Mouse (Mus musculus): ENCODE results near the gene Dlgap1. TPM values are rescaled to one million over a fixed set of nuclear protein-coding genes. Genes with fewer than 3 reads are reported as not detected.

The Dlgap1 gene
- polyA plus RNA-seq, 1 experiment from 2014 or later, result 3.7 TPM

- H3K36me3 ChIP-seq (ENCODE audit: control insufficient read depth, insufficient read depth, low read length), result no peaks in the 10 kb centered on the region
- 89% methylated on average over 5 of the region's 5 CpGs for WGBS
- H3K9ac ChIP-seq (ENCODE audit: low read depth, low read length), result no peak overlapping the region
- DNase-seq (ENCODE audit: low spot score) (no peak), ATAC-seq (ENCODE audit: low read depth) (no peak)
- no peak overlapping the region for H3K4me3 ChIP-seq (ENCODE audit: low read depth, low read length)
- H3K27me3 ChIP-seq (replicated peaks; ENCODE audit: control insufficient read depth, insufficient read depth, low read length), result no peaks in the 10 kb centered on the region
- H3K4me2 ChIP-seq (ENCODE audit: low read depth, low read length), result no peak overlapping the region
- H3K4me1 ChIP-seq (ENCODE audit: control insufficient read depth, insufficient read depth, low read length), result no peaks in the 10 kb centered on the region
- H3K9me3 ChIP-seq (ENCODE audit: control insufficient read depth, low read length), result no peaks in the 10 kb centered on the region
- H3K27ac ChIP-seq (replicated peaks; ENCODE audit: low read depth, low read length), result no peak overlapping the region
Measured at GRCm38 (mm10) chr17:70305021-70305420, 336.1 kb downstream of the Dlgap1 start.

GRCm38 (mm10) chr17:70307418-70308176, 338.7 kb downstream of the Dlgap1 start:
- no peaks in the 10 kb centered on the region for H3K36me3 ChIP-seq (ENCODE audit: control insufficient read depth, insufficient read depth, low read length)
- no peaks in the 10 kb centered on the region for H3K4me1 ChIP-seq (ENCODE audit: control insufficient read depth, insufficient read depth, low read length)
- no peak overlapping the region for H3K27ac ChIP-seq (replicated peaks; ENCODE audit: low read depth, low read length)
- WGBS, result 81% methylated on average over 11 of the region's 11 CpGs
- no peak overlapping the region for H3K4me3 ChIP-seq (ENCODE audit: low read depth, low read length)
- ATAC-seq (ENCODE audit: low read depth) (no peak), DNase-seq (ENCODE audit: low spot score) (no peak)
- H3K9ac ChIP-seq (ENCODE audit: low read depth, low read length), result no peak overlapping the region
- H3K9me3 ChIP-seq (ENCODE audit: control insufficient read depth, low read length), result no peaks in the 10 kb centered on the region
- no peaks in the 10 kb centered on the region for H3K27me3 ChIP-seq (replicated peaks; ENCODE audit: control insufficient read depth, insufficient read depth, low read length)
- H3K4me2 ChIP-seq (ENCODE audit: low read depth, low read length), result no peak overlapping the region

DNA sequence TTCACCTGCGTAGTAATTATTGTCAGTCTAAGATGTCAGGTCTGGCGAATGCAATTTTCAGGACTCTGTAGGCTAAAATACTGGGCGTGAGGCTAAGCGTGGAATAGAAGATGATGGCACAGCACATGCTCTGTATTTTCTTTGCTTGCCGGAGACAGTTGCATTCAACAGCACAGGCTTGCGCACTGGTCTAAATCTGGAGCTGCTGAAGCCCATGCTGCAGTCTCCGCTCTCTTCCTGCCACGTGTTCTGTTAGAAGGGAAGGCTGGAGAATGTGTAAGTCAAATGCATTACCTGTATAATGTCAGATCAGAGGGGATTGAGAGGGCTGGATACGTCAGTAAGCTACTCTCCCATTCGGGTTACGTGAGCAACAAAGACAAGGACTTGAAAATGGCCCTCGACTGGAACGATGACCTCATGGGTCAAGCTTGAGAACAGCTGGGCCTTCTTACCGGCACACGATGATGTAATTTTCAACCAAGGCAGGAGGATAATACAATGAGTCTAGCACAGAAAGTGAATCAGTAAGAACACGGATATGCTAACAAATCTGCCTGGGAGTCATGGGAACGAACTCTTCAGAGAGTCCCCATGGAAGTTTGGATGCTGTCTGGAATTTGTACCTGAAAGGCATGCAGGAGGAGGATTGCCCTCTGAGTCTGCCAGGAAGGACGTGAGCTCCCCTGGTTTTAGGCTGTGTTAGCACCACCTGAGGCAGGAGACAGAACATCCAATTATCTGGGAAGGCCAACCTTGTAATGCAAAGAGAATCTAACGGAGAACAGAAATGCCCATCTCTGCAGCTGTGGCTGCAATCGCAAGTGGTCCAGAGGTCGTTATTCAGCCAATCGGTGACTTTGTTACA, 339.7 kb downstream of the Dlgap1 start:
- WGBS, result 60% methylated on average over 22 of the region's 22 CpGs
- Histone ChIP-seq H3K9ac (ENCODE audit: low read depth, low read length) (no peak overlapping the region), H3K4me3 (ENCODE audit: low read depth, low read length) (no peak overlapping the region), H3K4me2 (ENCODE audit: low read depth, low read length) (no peak overlapping the region), H3K36me3 (ENCODE audit: control insufficient read depth, insufficient read depth, low read length) (no peaks in the 10 kb centered on the region), H3K4me1 (ENCODE audit: control insufficient read depth, insufficient read depth, low read length) (no peaks in the 10 kb centered on the region), H3K27ac (replicated peaks; ENCODE audit: low read depth, low read length) (no peak overlapping the region), H3K9me3 (ENCODE audit: control insufficient read depth, low read length) (no peaks in the 10 kb centered on the region), H3K27me3 (replicated peaks; ENCODE audit: control insufficient read depth, insufficient read depth, low read length) (no peaks in the 10 kb centered on the region)
- ATAC-seq (ENCODE audit: low read depth), result peak; percentile 70; the same call in 1 of the 2 replicates
- peak; percentile 19 for DNase-seq (ENCODE audit: low spot score)

DNA sequence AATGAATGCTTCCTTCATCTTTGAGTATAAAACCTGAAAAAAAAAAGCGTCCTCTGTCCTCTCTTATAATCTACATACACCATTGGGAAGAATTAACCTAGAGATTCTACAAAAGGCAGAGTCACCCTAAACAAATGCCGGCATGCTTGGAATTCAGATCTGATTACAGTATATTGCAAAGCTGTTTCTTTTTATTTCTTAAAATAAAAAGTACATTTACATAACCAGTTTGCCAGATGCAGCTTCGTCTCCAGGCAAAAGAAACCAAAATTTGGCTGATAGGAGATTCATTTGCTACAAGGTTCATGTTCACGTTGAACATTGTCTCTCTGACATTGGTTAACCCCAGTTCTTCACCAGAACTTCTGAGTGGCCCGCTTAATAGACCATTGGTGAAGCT, 347.5 kb downstream of the Dlgap1 start:
- Histone ChIP-seq H3K36me3 (ENCODE audit: control insufficient read depth, insufficient read depth, low read length) (no peaks in the 10 kb centered on the region), H3K27me3 (replicated peaks; ENCODE audit: control insufficient read depth, insufficient read depth, low read length) (no peaks in the 10 kb centered on the region), H3K9ac (ENCODE audit: low read depth, low read length) (no peak overlapping the region), H3K9me3 (ENCODE audit: control insufficient read depth, low read length) (no peaks in the 10 kb centered on the region), H3K4me2 (ENCODE audit: low read depth, low read length) (no peak overlapping the region), H3K4me1 (ENCODE audit: control insufficient read depth, insufficient read depth, low read length) (no peaks in the 10 kb centered on the region), H3K4me3 (ENCODE audit: low read depth, low read length) (no peak overlapping the region), H3K27ac (replicated peaks; ENCODE audit: low read depth, low read length) (no peak overlapping the region)
- ATAC-seq (ENCODE audit: low read depth) (no peak), DNase-seq (ENCODE audit: low spot score) (no peak)
- WGBS, result 67% methylated on average over 5 of the region's 5 CpGs

- 86% methylated on average over 7 of the region's 7 CpGs for WGBS
- Histone ChIP-seq H3K27ac (replicated peaks; ENCODE audit: low read depth, low read length) (no peak overlapping the region), H3K9ac (ENCODE audit: low read depth, low read length) (no peak overlapping the region), H3K4me1 (ENCODE audit: control insufficient read depth, insufficient read depth, low read length) (no peaks in the 10 kb centered on the region), H3K9me3 (ENCODE audit: control insufficient read depth, low read length) (no peaks in the 10 kb centered on the region), H3K4me2 (ENCODE audit: low read depth, low read length) (no peak overlapping the region), H3K27me3 (replicated peaks; ENCODE audit: control insufficient read depth, insufficient read depth, low read length) (no peaks in the 10 kb centered on the region), H3K4me3 (ENCODE audit: low read depth, low read length) (no peak overlapping the region), H3K36me3 (ENCODE audit: control insufficient read depth, insufficient read depth, low read length) (no peaks in the 10 kb centered on the region)
- DNase-seq (ENCODE audit: low spot score), result no peak
- no peak for ATAC-seq (ENCODE audit: low read depth)
Measured at GRCm38 (mm10) chr17:70317779-70318178, 348.9 kb downstream of the Dlgap1 start.

DNA sequence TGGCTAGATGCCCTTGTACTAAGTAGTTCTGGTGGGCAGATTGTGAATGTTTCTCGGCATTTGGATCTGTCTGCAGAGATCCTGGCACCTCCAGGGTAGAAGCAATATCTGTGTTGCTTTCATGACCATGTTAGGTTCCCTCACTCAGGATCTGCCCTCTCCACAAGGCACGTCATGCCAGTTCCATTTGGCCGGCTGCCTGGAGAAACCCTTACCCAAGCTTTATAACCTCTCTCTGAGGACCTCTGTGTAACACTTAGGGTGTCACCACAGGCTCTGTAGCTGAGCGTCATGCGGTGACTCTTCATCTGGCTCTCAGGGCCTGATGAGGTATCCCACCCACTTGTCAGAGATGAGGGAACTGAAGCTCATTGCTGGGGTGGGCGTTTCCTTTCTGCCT, 353.1 kb downstream of the Dlgap1 start:
- H3K4me3 ChIP-seq (ENCODE audit: low read depth, low read length), result no peak overlapping the region
- ATAC-seq (ENCODE audit: low read depth) (no peak), DNase-seq (ENCODE audit: low spot score) (no peak)
- H3K4me2 ChIP-seq (ENCODE audit: low read depth, low read length), result no peak overlapping the region
- H3K4me1 ChIP-seq (ENCODE audit: control insufficient read depth, insufficient read depth, low read length), result no peaks in the 10 kb centered on the region
- no peaks in the 10 kb centered on the region for H3K36me3 ChIP-seq (ENCODE audit: control insufficient read depth, insufficient read depth, low read length)
- no peak overlapping the region for H3K27ac ChIP-seq (replicated peaks; ENCODE audit: low read depth, low read length)
- WGBS, result 89% methylated on average over 6 of the region's 6 CpGs
- H3K9me3 ChIP-seq (ENCODE audit: control insufficient read depth, low read length), result no peaks in the 10 kb centered on the region
- no peaks in the 10 kb centered on the region for H3K27me3 ChIP-seq (replicated peaks; ENCODE audit: control insufficient read depth, insufficient read depth, low read length)
- H3K9ac ChIP-seq (ENCODE audit: low read depth, low read length), result no peak overlapping the region

- no peaks in the 10 kb centered on the region for H3K36me3 ChIP-seq (ENCODE audit: control insufficient read depth, insufficient read depth, low read length)
- ATAC-seq (ENCODE audit: low read depth), result no peak
- no peak overlapping the region for H3K27ac ChIP-seq (replicated peaks; ENCODE audit: low read depth, low read length)
- H3K4me1 ChIP-seq (ENCODE audit: control insufficient read depth, insufficient read depth, low read length), result 0 out of 2 replicates have a peak, but pooled peaks cover 2% of the 10 kb centered on the region
- DNase-seq (ENCODE audit: low spot score), result no peak
- H3K9ac ChIP-seq (ENCODE audit: low read depth, low read length), result no peak overlapping the region
- H3K4me3 ChIP-seq (ENCODE audit: low read depth, low read length), result no peak overlapping the region
- WGBS, result 74% methylated on average over 6 of the region's 6 CpGs
- H3K4me2 ChIP-seq (ENCODE audit: low read depth, low read length), result no peak overlapping the region
- no peaks in the 10 kb centered on the region for H3K9me3 ChIP-seq (ENCODE audit: control insufficient read depth, low read length)
- H3K27me3 ChIP-seq (replicated peaks; ENCODE audit: control insufficient read depth, insufficient read depth, low read length), result no peaks in the 10 kb centered on the region
Measured at GRCm38 (mm10) chr17:70333440-70333839, 364.6 kb downstream of the Dlgap1 start.

DNA sequence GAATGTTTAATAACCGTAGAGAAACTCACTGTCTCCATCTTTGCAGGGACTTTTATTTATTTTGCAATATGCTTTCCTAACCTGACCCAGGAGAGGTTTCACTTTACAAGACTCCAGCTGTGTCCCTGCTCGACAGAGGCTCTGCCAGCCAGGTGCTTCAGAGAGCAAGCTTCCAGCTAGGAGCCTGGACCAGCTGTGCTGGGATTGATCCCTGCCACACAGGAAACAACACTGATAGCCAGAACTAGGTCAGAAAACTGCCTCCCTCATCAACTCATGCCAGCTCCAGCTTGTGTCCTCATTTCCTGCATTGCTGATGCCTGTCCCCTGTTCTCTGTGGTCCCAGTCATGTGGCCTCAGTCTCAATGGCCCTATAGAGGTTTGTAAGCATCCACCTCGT, 365.3 kb downstream of the Dlgap1 start:
- peak; percentile 16 for DNase-seq (ENCODE audit: low spot score)
- 24% methylated on average over 3 of the region's 3 CpGs for WGBS

More for the DNA sequence above, 365.3 kb downstream of the Dlgap1 start:
- Histone ChIP-seq H3K27me3 (replicated peaks; ENCODE audit: control insufficient read depth, insufficient read depth, low read length) (no peaks in the 10 kb centered on the region), H3K4me3 (ENCODE audit: low read depth, low read length) (no peak overlapping the region), H3K9me3 (ENCODE audit: control insufficient read depth, low read length) (no peaks in the 10 kb centered on the region), H3K36me3 (ENCODE audit: control insufficient read depth, insufficient read depth, low read length) (no peaks in the 10 kb centered on the region), H3K4me2 (ENCODE audit: low read depth, low read length) (no peak overlapping the region), H3K27ac (replicated peaks; ENCODE audit: low read depth, low read length) (no peak overlapping the region), H3K4me1 (ENCODE audit: control insufficient read depth, insufficient read depth, low read length) (0 out of 2 replicates have a peak, but pooled peaks cover 2% of the 10 kb centered on the region), H3K9ac (ENCODE audit: low read depth, low read length) (no peak overlapping the region)
- ATAC-seq (ENCODE audit: low read depth), result no peak

All from embryonic facial prominence, embryonic 14.5 days (tissue).